21 mouse cellular contexts compared by ENCODE assay signal in the genomic region with DNA sequence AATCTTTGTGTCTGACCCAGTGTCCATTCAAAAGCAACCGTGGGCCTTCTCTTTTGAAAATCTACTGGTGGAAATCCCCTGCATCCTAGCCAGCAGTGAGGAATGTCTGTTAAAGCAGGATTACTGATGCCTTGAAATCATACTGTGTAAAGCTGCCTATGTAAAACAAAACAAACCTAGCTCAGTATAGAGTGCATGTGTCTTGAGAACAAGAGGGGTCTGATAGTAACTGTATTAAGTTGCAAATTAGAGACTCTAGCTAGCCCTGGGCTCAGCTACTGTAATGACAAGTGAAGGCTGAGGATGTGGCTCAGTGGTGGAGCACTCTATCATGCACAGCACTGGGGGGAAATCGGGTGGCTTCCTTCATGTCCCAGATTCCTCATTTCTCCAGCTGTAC. TPM values are rescaled to one million over a fixed set of nuclear protein-coding genes. Genes with fewer than 3 reads are reported as not detected.
DNase-seq lines count a peak whose midpoint lies in the region; ATAC-seq lines count a peak whose summit lies in the region.
"Had no signal": no experiment of that assay in that cellular context is flagged by ENCODE, and none has a peak within 500 bp of the region (broad histone marks: within the 10 kb centered on the region; RNA-seq: fewer than 3 reads in every experiment).

No protein-coding gene starts in this region.

- H3K4me2 ChIP-seq in forebrain, embryonic 12.5 days: no peak overlapping the region
- H3K4me2 ChIP-seq in forebrain, embryonic 16.5 days (ENCODE audit: low read length): no peak overlapping the region
- no peak overlapping the region for H3K4me2 ChIP-seq in midbrain, embryonic 16.5 days (ENCODE audit: low read length)
- H3K4me2 ChIP-seq in embryonic facial prominence, embryonic 15.5 days (replicated peaks): no peak overlapping the region
- no peak overlapping the region for H3K4me2 ChIP-seq in midbrain, embryonic 15.5 days
- H3K4me2 ChIP-seq: hindbrain, embryonic 13.5 days; liver, embryonic 12.5 days; lung, embryonic 14.5 days; neural tube, embryonic 12.5 days had no signal

- H3K4me1 ChIP-seq in forebrain, embryonic 12.5 days: peaks cover 23% of the 10 kb centered on the region
- H3K4me1 ChIP-seq in forebrain, embryonic 16.5 days (replicated peaks; ENCODE audit: control insufficient read depth, insufficient read depth, low read length): no peaks in the 10 kb centered on the region; the same call in 1 of the 2 replicates
- H3K4me1 ChIP-seq in midbrain, embryonic 10.5 days: peaks cover 26% of the 10 kb centered on the region
- no peaks in the 10 kb centered on the region for H3K4me1 ChIP-seq in midbrain, embryonic 16.5 days (ENCODE audit: control insufficient read depth, insufficient read depth, low read length)
- peaks cover 21% of the 10 kb centered on the region for H3K4me1 ChIP-seq in embryonic facial prominence, embryonic 15.5 days
- H3K4me1 ChIP-seq in midbrain, embryonic 15.5 days: no peaks in the 10 kb centered on the region

- no peaks in the 10 kb centered on the region for H3K27me3 ChIP-seq in forebrain, embryonic 12.5 days
- no peaks in the 10 kb centered on the region for H3K27me3 ChIP-seq in forebrain, embryonic 16.5 days (replicated peaks; ENCODE audit: control insufficient read depth, insufficient read depth, low read length)
- no peaks in the 10 kb centered on the region for H3K27me3 ChIP-seq in midbrain, embryonic 10.5 days (ENCODE audit: low read depth, poor library complexity, severe bottlenecking)
- H3K27me3 ChIP-seq in midbrain, embryonic 16.5 days (ENCODE audit: control insufficient read depth, insufficient read depth, low read depth, low read length): no peaks in the 10 kb centered on the region
- no peaks in the 10 kb centered on the region for H3K27me3 ChIP-seq in embryonic facial prominence, embryonic 15.5 days
- H3K27me3 ChIP-seq in midbrain, embryonic 15.5 days (replicated peaks): no peaks in the 10 kb centered on the region
- H3K27me3 ChIP-seq: CH12.LX; hindbrain, embryonic 13.5 days; liver, embryonic 12.5 days; neural tube, embryonic 12.5 days had no signal

- H3K36me3 ChIP-seq in forebrain, embryonic 12.5 days (replicated peaks): no peaks in the 10 kb centered on the region
- H3K36me3 ChIP-seq in forebrain, embryonic 16.5 days (ENCODE audit: control insufficient read depth, insufficient read depth): no peaks in the 10 kb centered on the region
- H3K36me3 ChIP-seq in midbrain, embryonic 10.5 days: no peaks in the 10 kb centered on the region
- no peaks in the 10 kb centered on the region for H3K36me3 ChIP-seq in midbrain, embryonic 16.5 days (ENCODE audit: control insufficient read depth, insufficient read depth, low read length)
- no peaks in the 10 kb centered on the region for H3K36me3 ChIP-seq in embryonic facial prominence, embryonic 15.5 days
- no peaks in the 10 kb centered on the region for H3K36me3 ChIP-seq in midbrain, embryonic 15.5 days (replicated peaks)
- H3K36me3 ChIP-seq: heart, embryonic 10.5 days; hindbrain, embryonic 13.5 days; limb, embryonic 10.5 days; liver, embryonic 12.5 days; neural tube, embryonic 12.5 days had no signal

- no peaks in the 10 kb centered on the region for H3K9me3 ChIP-seq in forebrain, embryonic 12.5 days
- no peaks in the 10 kb centered on the region for H3K9me3 ChIP-seq in forebrain, embryonic 16.5 days (ENCODE audit: control insufficient read depth, low read length)
- no peaks in the 10 kb centered on the region for H3K9me3 ChIP-seq in midbrain, embryonic 10.5 days (replicated peaks)
- H3K9me3 ChIP-seq in midbrain, embryonic 16.5 days (replicated peaks; ENCODE audit: control insufficient read depth, low read length, poor library complexity, severe bottlenecking): no peaks in the 10 kb centered on the region
- no peaks in the 10 kb centered on the region for H3K9me3 ChIP-seq in embryonic facial prominence, embryonic 15.5 days (replicated peaks)
- H3K9me3 ChIP-seq in midbrain, embryonic 15.5 days: no peaks in the 10 kb centered on the region
- H3K9me3 ChIP-seq: heart, embryonic 10.5 days; hindbrain, embryonic 13.5 days; limb, embryonic 10.5 days; liver, embryonic 12.5 days; neural tube, embryonic 12.5 days had no signal

- peak; percentile 33; the same call in 1 of the 2 replicates for ATAC-seq in forebrain, embryonic 12.5 days (ENCODE audit: low FRiP score)
- ATAC-seq in forebrain, embryonic 16.5 days: no peak
- no peak; the same call in 1 of the 2 replicates for ATAC-seq in midbrain, embryonic 16.5 days
- ATAC-seq in embryonic facial prominence, embryonic 15.5 days (ENCODE audit: insufficient number of reproducible peaks, low FRiP score, low TSS enrichment, low read depth): no peak; the same call in 1 of the 2 replicates
- peak; percentile 37; the same call in 1 of the 2 replicates for ATAC-seq in midbrain, embryonic 15.5 days (replicated peaks)
- ATAC-seq: liver, embryonic 12.5 days had no signal

- no peak for DNase-seq in midbrain, embryonic 10.5 days (ENCODE audit: low spot score)
- DNase-seq in cerebellum, postnatal 14 days: no peak
- DNase-seq: adrenal gland, postnatal 10 days; cerebellum, adult 18-20 months; gastrocnemius, postnatal 36 days; heart, postnatal 10 days; kidney, adult 18-20 months; lung, embryonic 14.5 days; lung, postnatal 4 days; thymus, postnatal 36 days had no signal

- 22% methylated on average over 2 of the region's 2 CpGs for WGBS in forebrain, embryonic 12.5 days
- 9% methylated on average over 2 of the region's 2 CpGs for WGBS in forebrain, embryonic 16.5 days
- 35% methylated on average over 2 of the region's 2 CpGs for WGBS in midbrain, embryonic 10.5 days
- WGBS in midbrain, embryonic 16.5 days: 16% methylated on average over 2 of the region's 2 CpGs
- WGBS in embryonic facial prominence, embryonic 15.5 days: 19% methylated on average over 2 of the region's 2 CpGs
- WGBS in midbrain, embryonic 15.5 days: 9% methylated on average over 2 of the region's 2 CpGs

- H3K4me3 ChIP-seq in forebrain, embryonic 12.5 days (replicated peaks): no peak overlapping the region
- no peak overlapping the region for H3K4me3 ChIP-seq in forebrain, embryonic 16.5 days (replicated peaks; ENCODE audit: low read length)
- H3K4me3 ChIP-seq in midbrain, embryonic 10.5 days: no peak overlapping the region
- no peak overlapping the region for H3K4me3 ChIP-seq in midbrain, embryonic 16.5 days (ENCODE audit: low read depth, low read length)
- no peak overlapping the region for H3K4me3 ChIP-seq in embryonic facial prominence, embryonic 15.5 days (replicated peaks)
- no peak overlapping the region for H3K4me3 ChIP-seq in midbrain, embryonic 15.5 days
- H3K4me3 ChIP-seq: heart, embryonic 10.5 days; hindbrain, embryonic 13.5 days; limb, embryonic 10.5 days; liver, embryonic 12.5 days; neural tube, embryonic 12.5 days had no signal

- peak overlapping the region; percentile 63; the same call in 1 of the 2 replicates for H3K27ac ChIP-seq in forebrain, embryonic 12.5 days
- no peak overlapping the region for H3K27ac ChIP-seq in forebrain, embryonic 16.5 days (ENCODE audit: low read length)
- H3K27ac ChIP-seq in midbrain, embryonic 10.5 days (replicated peaks): peak overlapping the region; percentile 76; the same call in 1 of the 2 replicates
- H3K27ac ChIP-seq in midbrain, embryonic 16.5 days (ENCODE audit: low read length): no peak overlapping the region
- H3K27ac ChIP-seq in embryonic facial prominence, embryonic 15.5 days (replicated peaks): peak overlapping the region; percentile 90
- no peak overlapping the region for H3K27ac ChIP-seq in midbrain, embryonic 15.5 days
- H3K27ac ChIP-seq: hindbrain, embryonic 13.5 days; liver, embryonic 12.5 days; neural tube, embryonic 12.5 days had no signal

- H3K9ac ChIP-seq in forebrain, embryonic 12.5 days: no peak overlapping the region
- H3K9ac ChIP-seq in forebrain, embryonic 16.5 days (replicated peaks; ENCODE audit: low read depth, low read length): no peak overlapping the region
- H3K9ac ChIP-seq in midbrain, embryonic 16.5 days (ENCODE audit: low read depth, low read length): no peak overlapping the region
- H3K9ac ChIP-seq in embryonic facial prominence, embryonic 15.5 days: no peak overlapping the region
- H3K9ac ChIP-seq in midbrain, embryonic 15.5 days: no peak overlapping the region
- H3K9ac ChIP-seq: hindbrain, embryonic 13.5 days; liver, embryonic 12.5 days; lung, embryonic 14.5 days; neural tube, embryonic 12.5 days had no signal

RNA-seq across cellular contexts. Expression of gene Adamts20, which starts 22.2 kb away (rescaled TPM):
- polyA plus RNA-seq in forebrain, embryonic 12.5 days (2016; fragmentation: Nextera tagmentation; extraction: Ambion mirVana): 6.5 and 11.6 TPM in 2 replicates
- polyA plus RNA-seq in forebrain, embryonic 16.5 days (2015; fragmentation: Nextera tagmentation; extraction: Ambion mirVana): 2.8 and 3.5 TPM in 2 replicates
- polyA plus RNA-seq in midbrain, embryonic 10.5 days (2016; fragmentation: Nextera tagmentation; extraction: Ambion mirVana): 2.5 and 3.5 TPM in 2 replicates
- 1.5 and 2.0 TPM in 2 replicates for polyA plus RNA-seq in midbrain, embryonic 16.5 days (2015; fragmentation: Nextera tagmentation; extraction: Ambion mirVana)
- 8.7 and 9.3 TPM in 2 replicates for polyA plus RNA-seq in embryonic facial prominence, embryonic 15.5 days (2015; fragmentation: Nextera tagmentation; extraction: Ambion mirVana)
- 2.1 and 2.5 TPM in 2 replicates for polyA plus RNA-seq in midbrain, embryonic 15.5 days (2015; fragmentation: Nextera tagmentation; extraction: Ambion mirVana)

Comparison
In these comparisons a context has a peak if more than half of its experiments do, and no peak if none do; other contexts are left out.
1. ATAC-seq: peak in forebrain, embryonic 12.5 days (single experiment) and midbrain, embryonic 15.5 days (single experiment); none in forebrain, embryonic 16.5 days (single experiment), midbrain, embryonic 16.5 days (single experiment) and embryonic facial prominence, embryonic 15.5 days (single experiment).
2. H3K27ac ChIP-seq: peak in forebrain, embryonic 12.5 days (single experiment), midbrain, embryonic 10.5 days (single experiment) and embryonic facial prominence, embryonic 15.5 days (single experiment); none in forebrain, embryonic 16.5 days (single experiment), midbrain, embryonic 16.5 days (single experiment) and midbrain, embryonic 15.5 days (single experiment).